Mouse (Mus musculus): ENCODE measurements at regions not wholly inside any gene's neighbourhood (a gene's known extent, or its start where the extent isn't known, plus 50 kb on each side); places are given as distances from the start of the nearest gene placed in this dataset.

DNA sequence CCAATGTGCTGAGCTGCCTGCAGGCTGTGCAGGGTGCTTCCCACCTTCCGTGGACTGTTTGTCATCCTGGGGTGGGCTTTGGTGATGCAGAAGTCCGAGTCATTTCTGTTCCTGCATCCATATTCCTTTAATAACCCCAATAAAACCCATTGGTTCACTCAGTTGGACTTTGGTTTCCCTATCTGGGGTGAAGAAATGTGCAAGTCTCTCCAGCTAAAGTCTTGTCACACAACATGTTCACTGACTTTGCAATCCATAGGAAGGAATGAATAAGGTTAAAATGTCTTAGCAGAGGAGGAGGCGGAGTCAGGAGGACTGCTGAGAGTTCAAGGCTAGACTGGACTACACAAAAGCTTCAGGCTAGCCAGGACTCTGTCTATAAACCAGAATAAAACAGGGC, 300.5 kb downstream of the 4933412E24Rik start:
- no peak for TF ChIP-seq GATA4 (IDR thresholded peaks at IDR 0.05; ENCODE audit: insufficient replicate concordance, low read length)

DNA sequence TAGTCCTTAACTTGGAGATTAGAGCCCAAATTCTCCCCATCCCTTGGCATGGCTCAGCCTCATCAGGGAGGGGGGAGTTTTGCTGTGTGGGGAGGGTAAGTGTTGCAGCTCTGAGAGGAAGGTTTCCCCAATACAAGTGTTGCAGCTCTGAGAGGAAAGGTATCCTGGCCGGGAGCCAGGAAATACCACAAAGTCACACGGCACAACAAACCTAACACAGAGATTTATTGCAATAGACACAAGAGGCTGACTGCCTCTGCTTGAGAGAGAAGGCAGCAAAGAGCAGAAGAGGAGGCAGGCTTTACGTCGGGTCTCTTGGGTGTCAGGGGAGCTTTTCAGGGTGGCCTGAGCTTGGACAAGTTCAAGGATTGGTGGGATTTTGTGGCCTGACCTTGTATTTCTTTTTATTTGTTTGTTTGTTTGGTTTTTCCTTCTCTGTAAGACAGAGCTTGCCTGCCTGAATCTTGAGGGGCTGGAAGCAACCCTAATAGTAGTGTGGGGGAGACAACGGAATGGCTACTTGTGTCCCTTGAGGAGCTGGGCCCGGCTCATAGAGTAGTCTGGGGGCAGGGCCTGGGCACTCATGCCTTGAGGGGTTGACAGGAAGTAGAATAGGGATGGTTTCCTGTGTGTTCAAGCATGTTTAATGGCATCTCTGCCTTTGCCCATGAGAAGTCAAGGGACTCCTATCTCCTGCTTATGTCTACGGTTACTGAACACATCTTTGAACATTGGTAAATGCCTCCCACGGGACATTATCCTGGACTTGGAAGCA, 302.3 kb downstream of the 4933412E24Rik start:
- no peak for TF ChIP-seq GATA4 (IDR thresholded peaks at IDR 0.05; ENCODE audit: insufficient replicate concordance, low read length)

GRCm38 (mm10) chr15:59712077-59712752, 304.2 kb downstream of the 4933412E24Rik start:
- TF ChIP-seq GATA4 (IDR thresholded peaks at IDR 0.05; ENCODE audit: insufficient replicate concordance, low read length), result no peak

- TF ChIP-seq GATA4 (IDR thresholded peaks at IDR 0.05; ENCODE audit: insufficient replicate concordance, low read length), result no peak
Observed at GRCm38 (mm10) chr15:59709925-59710324, 306.5 kb downstream of the 4933412E24Rik start.

GRCm38 (mm10) chr15:59708402-59708801, 308.0 kb downstream of the 4933412E24Rik start:
- no peak for TF ChIP-seq GATA4 (IDR thresholded peaks at IDR 0.05; ENCODE audit: insufficient replicate concordance, low read length)

- TF ChIP-seq GATA4 (IDR thresholded peaks at IDR 0.05; ENCODE audit: insufficient replicate concordance, low read length), result no peak
Observed at GRCm38 (mm10) chr15:59707081-59707480, 309.3 kb downstream of the 4933412E24Rik start.
